Mouse (Mus musculus) common myeloid progenitor, adult 5-6 weeks (primary cell): ENCODE measurements around the gene Ppat. TPM values are rescaled to one million over a fixed set of nuclear protein-coding genes. Genes with fewer than 3 reads are reported as not detected.

Experiments
- ATAC-seq: replicated peaks from 2 replicates; pipeline ENCODE4 v1.8.0; 2016; ENCODE audit warnings: low read depth, mild to moderate bottlenecking, moderate TSS enrichment, inconsistent platforms; ENCODE audit not compliant: poor library complexity, severe bottlenecking
- total RNA-seq: library from RNA; stranded (forward); fragments of 200-1000, 187-1606 nt; gene quantifications from 2 replicates; pipeline ENCODE4 v1.2.3, GENCODE M21; 2017

Gene Ppat
- total RNA-seq, 1 experiment from 2014 or later, result 104 TPM

GRCm38 (mm10) chr5:76893084-76893483 lies 58.3 kb downstream of the Ppat start:
- no peak for ATAC-seq

- peak; percentile 36 for ATAC-seq
Measured at GRCm38 (mm10) chr5:76892608-76893007, 58.8 kb downstream of the Ppat start.

- ATAC-seq, result no peak
Measured at GRCm38 (mm10) chr5:76887011-76887410, 64.4 kb downstream of the Ppat start.

- ATAC-seq, result no peak
Measured at GRCm38 (mm10) chr5:76884107-76884506, 67.3 kb downstream of the Ppat start.

- no peak for ATAC-seq
Measured at GRCm38 (mm10) chr5:76876106-76876758, 75.1 kb downstream of the Ppat start.

- 0 out of 2 replicates have a peak, but pooled peaks have one; percentile 53 for ATAC-seq
Measured at GRCm38 (mm10) chr5:76869553-76869952, 81.8 kb downstream of the Ppat start.

- peak; percentile 96 for ATAC-seq
Measured at GRCm38 (mm10) chr5:76868693-76869286, 82.6 kb downstream of the Ppat start.

GRCm38 (mm10) chr5:76866819-76867218 lies 84.6 kb downstream of the Ppat start:
- no peak for ATAC-seq

Other genes with a start within 250 kb of the Ppat start
- 33.4 and 46.2 TPM in 2 replicates for gene Aasdh, start 46.1 kb downstream of the Ppat start, total RNA-seq
- 443 and 504 TPM in 2 replicates for gene Paics, start 271 bp downstream of the Ppat start, total RNA-seq
- 119 and 157 TPM in 2 replicates for gene Srp72, start 23.1 kb upstream of the Ppat start, total RNA-seq
- gene Arl9, start 52.5 kb upstream of the Ppat start, total RNA-seq, result not detected in 2 replicates
- 0.23 TPM in 1 of 2 replicates, not detected in the other for gene Thegl, start 64.4 kb upstream of the Ppat start, total RNA-seq
- 1.2 TPM in 1 of 2 replicates, not detected in the other for gene Hopx, start 163.5 kb upstream of the Ppat start, total RNA-seq